Mouse (Mus musculus): ENCODE measurements around the gene Disp3. TPM values are rescaled to one million over a fixed set of nuclear protein-coding genes. Genes with fewer than 3 reads are reported as not detected.

The Disp3 gene
- total and polyA plus RNA-seq, 2 experiments: not detected

- WGBS: 95% methylated on average over 3 of the region's 3 CpGs
- Histone ChIP-seq H3K79me2 (ENCODE audit: control insufficient read depth, insufficient read depth, low read length) (no peaks in the 10 kb centered on the region), H3K9ac (ENCODE audit: low read depth, low read length) (no peak overlapping the region), H3K27ac (replicated peaks; ENCODE audit: insufficient read depth, low read depth, low read length) (no peak overlapping the region), H3K27me3 (ENCODE audit: control insufficient read depth, insufficient read depth, low read length) (no peaks in the 10 kb centered on the region), H3K4me3 (ENCODE audit: insufficient read depth, low read depth, low read length) (no peak overlapping the region), H3K4me1 (ENCODE audit: control insufficient read depth, insufficient read depth, low read length) (no peaks in the 10 kb centered on the region), H3K36me3 (ENCODE audit: control insufficient read depth, insufficient read depth, low read length) (no peaks in the 10 kb centered on the region)
- TF ChIP-seq POLR2A (IDR thresholded peaks at IDR 0.05; ENCODE audit: extremely low read depth, insufficient read depth, low read length) (no peak), CTCF (IDR thresholded peaks at IDR 0.05; ENCODE audit: low read depth, low read length) (no peak)
- DNase-seq (ENCODE audit: extremely low read depth, low read depth, low spot score): no peak
Measured at GRCm38 (mm10) chr4:148325951-148326350, 38.2 kb upstream of the Disp3 start.

- Histone ChIP-seq H3K4me3 (ENCODE audit: insufficient read depth, low read depth, low read length) (no peak overlapping the region), H3K36me3 (ENCODE audit: control insufficient read depth, insufficient read depth, low read length) (no peaks in the 10 kb centered on the region), H3K27me3 (ENCODE audit: control insufficient read depth, insufficient read depth, low read length) (no peaks in the 10 kb centered on the region), H3K4me1 (ENCODE audit: control insufficient read depth, insufficient read depth, low read length) (no peaks in the 10 kb centered on the region), H3K9ac (ENCODE audit: low read depth, low read length) (no peak overlapping the region), H3K79me2 (ENCODE audit: control insufficient read depth, insufficient read depth, low read length) (no peaks in the 10 kb centered on the region), H3K27ac (replicated peaks; ENCODE audit: insufficient read depth, low read depth, low read length) (no peak overlapping the region)
- WGBS: 26% methylated on average over 2 of the region's 2 CpGs
- DNase-seq (ENCODE audit: extremely low read depth, low read depth, low spot score): no peak
- TF ChIP-seq POLR2A (IDR thresholded peaks at IDR 0.05; ENCODE audit: extremely low read depth, insufficient read depth, low read length): no peak
- no peak for TF ChIP-seq CTCF (IDR thresholded peaks at IDR 0.05; ENCODE audit: low read depth, low read length)
Measured at GRCm38 (mm10) chr4:148325057-148325456, 37.3 kb upstream of the Disp3 start.

- Histone ChIP-seq H3K79me2 (ENCODE audit: control insufficient read depth, insufficient read depth, low read length) (no peaks in the 10 kb centered on the region), H3K4me1 (ENCODE audit: control insufficient read depth, insufficient read depth, low read length) (no peaks in the 10 kb centered on the region), H3K27ac (replicated peaks; ENCODE audit: insufficient read depth, low read depth, low read length) (no peak overlapping the region), H3K36me3 (ENCODE audit: control insufficient read depth, insufficient read depth, low read length) (no peaks in the 10 kb centered on the region), H3K9ac (ENCODE audit: low read depth, low read length) (no peak overlapping the region), H3K4me3 (ENCODE audit: insufficient read depth, low read depth, low read length) (no peak overlapping the region), H3K27me3 (ENCODE audit: control insufficient read depth, insufficient read depth, low read length) (no peaks in the 10 kb centered on the region)
- 69% methylated on average over 10 of the region's 10 CpGs for WGBS
- TF ChIP-seq CTCF (IDR thresholded peaks at IDR 0.05; ENCODE audit: low read depth, low read length) (no peak), POLR2A (IDR thresholded peaks at IDR 0.05; ENCODE audit: extremely low read depth, insufficient read depth, low read length) (no peak)
- no peak for DNase-seq (ENCODE audit: extremely low read depth, low read depth, low spot score)
Measured at GRCm38 (mm10) chr4:148322152-148322551, 34.4 kb upstream of the Disp3 start.

- no peak for DNase-seq (ENCODE audit: extremely low read depth, low read depth, low spot score)
- WGBS: 89% methylated on average over 12 of the region's 12 CpGs
- TF ChIP-seq CTCF (IDR thresholded peaks at IDR 0.05; ENCODE audit: low read depth, low read length): no peak
- no peak for TF ChIP-seq POLR2A (IDR thresholded peaks at IDR 0.05; ENCODE audit: extremely low read depth, insufficient read depth, low read length)
- no peaks in the 10 kb centered on the region for H3K4me1 ChIP-seq (ENCODE audit: control insufficient read depth, insufficient read depth, low read length)
- H3K9ac ChIP-seq (ENCODE audit: low read depth, low read length): no peak overlapping the region
- H3K27me3 ChIP-seq (ENCODE audit: control insufficient read depth, insufficient read depth, low read length): no peaks in the 10 kb centered on the region
- no peaks in the 10 kb centered on the region for H3K36me3 ChIP-seq (ENCODE audit: control insufficient read depth, insufficient read depth, low read length)
- no peak overlapping the region for H3K4me3 ChIP-seq (ENCODE audit: insufficient read depth, low read depth, low read length)
- no peaks in the 10 kb centered on the region for H3K79me2 ChIP-seq (ENCODE audit: control insufficient read depth, insufficient read depth, low read length)
- no peak overlapping the region for H3K27ac ChIP-seq (replicated peaks; ENCODE audit: insufficient read depth, low read depth, low read length)
Measured at GRCm38 (mm10) chr4:148319366-148319765, 31.6 kb upstream of the Disp3 start.

- WGBS: 82% methylated on average over 16 of the region's 16 CpGs
- H3K36me3 ChIP-seq (ENCODE audit: control insufficient read depth, insufficient read depth, low read length): no peaks in the 10 kb centered on the region
Measured at GRCm38 (mm10) chr4:148315377-148316175, 27.8 kb upstream of the Disp3 start.

GRCm38 (mm10) chr4:148314396-148314795 lies 26.6 kb upstream of the Disp3 start:
- Histone ChIP-seq H3K4me3 (ENCODE audit: insufficient read depth, low read depth, low read length) (no peak overlapping the region), H3K27ac (replicated peaks; ENCODE audit: insufficient read depth, low read depth, low read length) (no peak overlapping the region), H3K4me1 (ENCODE audit: control insufficient read depth, insufficient read depth, low read length) (no peaks in the 10 kb centered on the region), H3K79me2 (ENCODE audit: control insufficient read depth, insufficient read depth, low read length) (no peaks in the 10 kb centered on the region), H3K36me3 (ENCODE audit: control insufficient read depth, insufficient read depth, low read length) (no peaks in the 10 kb centered on the region), H3K9ac (ENCODE audit: low read depth, low read length) (no peak overlapping the region), H3K27me3 (ENCODE audit: control insufficient read depth, insufficient read depth, low read length) (no peaks in the 10 kb centered on the region; the same call in 1 of the 2 replicates)
- no peak for TF ChIP-seq CTCF (IDR thresholded peaks at IDR 0.05; ENCODE audit: low read depth, low read length)
- TF ChIP-seq POLR2A (IDR thresholded peaks at IDR 0.05; ENCODE audit: extremely low read depth, insufficient read depth, low read length): no peak
- 77% methylated on average over 10 of the region's 10 CpGs for WGBS
- no peak for DNase-seq (ENCODE audit: extremely low read depth, low read depth, low spot score)

More at GRCm38 (mm10) chr4:148315377-148316175, 27.8 kb upstream of the Disp3 start:
- no peak overlapping the region for H3K27ac ChIP-seq (replicated peaks; ENCODE audit: insufficient read depth, low read depth, low read length)
- TF ChIP-seq CTCF (IDR thresholded peaks at IDR 0.05; ENCODE audit: low read depth, low read length) (no peak), POLR2A (IDR thresholded peaks at IDR 0.05; ENCODE audit: extremely low read depth, insufficient read depth, low read length) (no peak)
- H3K79me2 ChIP-seq (ENCODE audit: control insufficient read depth, insufficient read depth, low read length): no peaks in the 10 kb centered on the region
- H3K4me1 ChIP-seq (ENCODE audit: control insufficient read depth, insufficient read depth, low read length): no peaks in the 10 kb centered on the region
- DNase-seq (ENCODE audit: extremely low read depth, low read depth, low spot score): no peak
- no peaks in the 10 kb centered on the region; the same call in 1 of the 2 replicates for H3K27me3 ChIP-seq (ENCODE audit: control insufficient read depth, insufficient read depth, low read length)
- H3K9ac ChIP-seq (ENCODE audit: low read depth, low read length): no peak overlapping the region
- no peak overlapping the region for H3K4me3 ChIP-seq (ENCODE audit: insufficient read depth, low read depth, low read length)
